Mouse (Mus musculus): ENCODE data around the gene Abhd2. TPM values are rescaled to one million over a fixed set of nuclear protein-coding genes. Genes with fewer than 3 reads are reported as not detected.

Gene Abhd2
- polyA plus RNA-seq, 1 experiment from 2014 or later: 4.2 TPM

DNA sequence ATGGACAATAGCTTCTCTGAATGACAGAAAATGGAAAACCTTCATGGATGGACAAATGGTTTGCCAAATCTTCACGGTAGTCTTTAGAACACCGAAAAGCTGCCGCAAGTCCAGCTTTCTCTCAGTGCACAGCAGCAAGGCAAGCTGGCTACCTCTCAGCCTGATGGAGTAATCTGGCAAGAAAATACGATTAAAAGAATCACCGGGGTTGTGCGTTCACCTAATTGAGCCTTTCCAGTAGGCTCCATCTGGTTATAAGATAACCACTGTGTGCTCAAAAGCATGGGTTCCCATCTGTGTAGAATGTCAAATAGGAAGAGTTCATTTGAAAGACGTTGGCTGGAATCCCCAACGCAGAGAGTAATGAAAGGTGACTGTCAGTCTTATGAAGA is 11.9 kb downstream of the Abhd2 start:
- H3K9ac ChIP-seq (ENCODE audit: low read length): no peak overlapping the region
- no peak overlapping the region for H3K4me3 ChIP-seq (ENCODE audit: control insufficient read depth in 1 of 2, insufficient read depth in 1 of 2, low read depth in 1 of 2, low read length in 2 of 2)
- no peak overlapping the region for H3K4me2 ChIP-seq (ENCODE audit: low read length)
- 88% methylated on average over 8 of the region's 8 CpGs for WGBS
- no peak overlapping the region for H3K27ac ChIP-seq (replicated peaks in 1 of 2; ENCODE audit: control insufficient read depth in 1 of 2, insufficient read depth in 1 of 2, low read depth in 2 of 2, low read length in 2 of 2)
- ATAC-seq (ENCODE audit: insufficient number of reproducible peaks, insufficient read depth, low FRiP score, low read depth): no peak
- H3K9me3 ChIP-seq (ENCODE audit: control insufficient read depth, low read length): no peaks in the 10 kb centered on the region
- no peaks in the 10 kb centered on the region for H3K36me3 ChIP-seq (ENCODE audit: control insufficient read depth, insufficient read depth, low read length)
- H3K4me1 ChIP-seq (ENCODE audit: control insufficient read depth in 2 of 2, insufficient read depth in 2 of 2, low read length in 2 of 2): peaks cover 24 to 36% of the 10 kb centered on the region in 2 experiments
- H3K27me3 ChIP-seq (ENCODE audit: control insufficient read depth, insufficient read depth, low read length): no peaks in the 10 kb centered on the region

DNA sequence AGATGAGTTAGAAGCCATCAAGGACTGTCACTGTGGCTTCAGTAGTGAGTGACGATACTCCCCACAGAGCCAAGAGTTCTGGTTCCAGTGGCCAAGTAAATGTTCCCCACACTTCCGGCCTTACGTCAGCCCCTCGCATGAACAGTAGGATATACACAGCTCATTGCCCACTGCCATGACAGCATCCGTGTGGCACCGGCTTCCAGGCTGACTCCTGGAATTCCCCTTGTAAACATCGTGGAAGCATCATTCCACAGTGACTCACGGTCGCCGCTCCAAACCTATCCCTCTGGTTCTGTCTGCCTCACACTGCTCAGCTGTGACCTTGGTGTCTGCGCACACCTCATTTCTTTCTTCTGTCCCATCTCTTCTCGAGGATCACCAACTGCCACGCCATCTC is 12.4 kb downstream of the Abhd2 start:
- Histone ChIP-seq H3K27ac (replicated peaks in 1 of 2; ENCODE audit: control insufficient read depth in 1 of 2, insufficient read depth in 1 of 2, low read depth in 2 of 2, low read length in 2 of 2) (no peak overlapping the region), H3K36me3 (ENCODE audit: control insufficient read depth, insufficient read depth, low read length) (no peaks in the 10 kb centered on the region), H3K9ac (ENCODE audit: low read length) (no peak overlapping the region), H3K4me1 (ENCODE audit: control insufficient read depth in 2 of 2, insufficient read depth in 2 of 2, low read length in 2 of 2) (peaks cover 24 to 35% of the 10 kb centered on the region in 2 experiments), H3K27me3 (ENCODE audit: control insufficient read depth, insufficient read depth, low read length) (no peaks in the 10 kb centered on the region), H3K4me3 (ENCODE audit: control insufficient read depth in 1 of 2, insufficient read depth in 1 of 2, low read depth in 1 of 2, low read length in 2 of 2) (no peak overlapping the region), H3K9me3 (ENCODE audit: control insufficient read depth, low read length) (no peaks in the 10 kb centered on the region), H3K4me2 (ENCODE audit: low read length) (no peak overlapping the region)
- WGBS: 86% methylated on average over 13 of the region's 13 CpGs
- ATAC-seq (ENCODE audit: insufficient number of reproducible peaks, insufficient read depth, low FRiP score, low read depth): no peak

DNA sequence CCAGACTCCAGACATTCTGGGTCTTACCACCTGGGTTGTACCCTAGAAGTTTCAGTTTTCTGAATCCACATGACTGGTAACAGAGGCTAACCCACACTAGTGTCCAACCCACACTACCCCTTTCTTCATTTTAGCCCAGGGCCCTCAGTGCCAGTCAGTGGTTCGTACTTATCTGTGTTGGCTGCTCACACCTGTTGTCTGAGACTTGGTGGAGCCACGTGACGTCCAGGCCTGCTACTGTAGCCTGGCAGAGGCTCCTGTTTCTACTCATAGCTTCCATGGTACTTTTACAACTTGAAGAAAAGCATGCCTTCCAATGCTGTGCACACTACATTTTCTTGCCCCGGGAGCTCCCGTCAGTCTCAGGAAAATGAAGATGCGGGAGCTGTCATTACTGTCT is 14.2 kb downstream of the Abhd2 start:
- 67% methylated on average over 6 of the region's 6 CpGs for WGBS
- no peak for ATAC-seq (ENCODE audit: insufficient number of reproducible peaks, insufficient read depth, low FRiP score, low read depth)
- H3K27ac ChIP-seq (replicated peaks in 1 of 2; ENCODE audit: control insufficient read depth in 1 of 2, insufficient read depth in 1 of 2, low read depth in 2 of 2, low read length in 2 of 2): no peak overlapping the region
- H3K4me1 ChIP-seq (ENCODE audit: control insufficient read depth in 2 of 2, insufficient read depth in 2 of 2, low read length in 2 of 2): peaks cover 24 to 34% of the 10 kb centered on the region in 2 experiments
- H3K36me3 ChIP-seq (ENCODE audit: control insufficient read depth, insufficient read depth, low read length): no peaks in the 10 kb centered on the region
- no peaks in the 10 kb centered on the region for H3K27me3 ChIP-seq (ENCODE audit: control insufficient read depth, insufficient read depth, low read length)
- H3K4me2 ChIP-seq (ENCODE audit: low read length): no peak overlapping the region
- no peak overlapping the region for H3K4me3 ChIP-seq (ENCODE audit: control insufficient read depth in 1 of 2, insufficient read depth in 1 of 2, low read depth in 1 of 2, low read length in 2 of 2)
- no peaks in the 10 kb centered on the region for H3K9me3 ChIP-seq (ENCODE audit: control insufficient read depth, low read length)
- H3K9ac ChIP-seq (ENCODE audit: low read length): no peak overlapping the region

DNA sequence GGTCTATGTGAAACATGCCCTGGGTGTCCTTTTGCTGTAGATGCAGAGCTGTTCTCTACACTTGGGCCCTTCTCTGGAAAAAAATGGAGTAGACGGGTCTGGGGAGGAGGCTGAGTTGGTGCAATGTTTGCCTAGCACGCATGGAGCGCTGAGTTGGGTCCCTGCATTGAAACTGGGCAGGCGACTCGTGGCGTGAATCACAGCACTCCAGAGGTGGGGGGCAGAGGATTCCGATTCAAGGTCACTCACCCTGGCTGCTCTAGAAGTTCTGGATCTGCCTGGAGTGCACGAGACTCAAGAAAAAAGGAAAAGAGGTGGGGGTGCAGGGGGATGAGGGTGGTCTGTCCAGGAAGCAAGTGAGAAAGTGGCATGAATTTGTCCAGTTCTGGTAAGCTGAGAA is 14.9 kb downstream of the Abhd2 start:
- no peak for ATAC-seq (ENCODE audit: insufficient number of reproducible peaks, insufficient read depth, low FRiP score, low read depth)

DNA sequence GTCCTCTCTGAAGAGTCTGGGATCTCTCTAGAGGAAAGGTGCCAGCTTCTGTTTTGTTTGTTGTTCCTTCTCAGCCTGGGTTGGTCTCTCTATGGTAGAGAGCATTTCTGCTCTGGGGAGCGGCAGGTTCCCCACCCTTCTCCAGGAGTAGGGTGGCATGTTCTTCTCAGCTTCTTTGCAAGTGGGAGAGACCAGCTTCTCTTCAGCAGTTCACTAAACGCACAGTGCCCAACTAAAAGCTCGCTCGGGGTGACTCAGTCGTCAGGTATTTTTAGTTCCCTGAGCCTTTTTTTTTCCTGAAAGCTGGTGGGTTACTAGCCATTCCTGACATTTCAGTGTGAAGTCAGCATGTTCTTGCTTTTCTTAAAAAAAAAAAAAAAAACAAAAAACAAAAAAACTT is 15.4 kb downstream of the Abhd2 start:
- Histone ChIP-seq H3K9ac (ENCODE audit: low read length) (no peak overlapping the region), H3K4me1 (ENCODE audit: control insufficient read depth in 2 of 2, insufficient read depth in 2 of 2, low read length in 2 of 2) (peaks cover 14 to 22% of the 10 kb centered on the region in 2 experiments), H3K9me3 (ENCODE audit: control insufficient read depth, low read length) (no peaks in the 10 kb centered on the region), H3K27ac (replicated peaks in 1 of 2; ENCODE audit: control insufficient read depth in 1 of 2, insufficient read depth in 1 of 2, low read depth in 2 of 2, low read length in 2 of 2) (no peak overlapping the region), H3K36me3 (ENCODE audit: control insufficient read depth, insufficient read depth, low read length) (no peaks in the 10 kb centered on the region), H3K27me3 (ENCODE audit: control insufficient read depth, insufficient read depth, low read length) (no peaks in the 10 kb centered on the region), H3K4me2 (ENCODE audit: low read length) (no peak overlapping the region), H3K4me3 (ENCODE audit: control insufficient read depth in 1 of 2, insufficient read depth in 1 of 2, low read depth in 1 of 2, low read length in 2 of 2) (no peak overlapping the region)
- 67% methylated on average over 5 of the region's 5 CpGs for WGBS
- ATAC-seq (ENCODE audit: insufficient number of reproducible peaks, insufficient read depth, low FRiP score, low read depth): no peak

More for the DNA sequence above, 14.9 kb downstream of the Abhd2 start:
- Histone ChIP-seq H3K9ac (ENCODE audit: low read length) (no peak overlapping the region), H3K9me3 (ENCODE audit: control insufficient read depth, low read length) (no peaks in the 10 kb centered on the region), H3K4me2 (ENCODE audit: low read length) (no peak overlapping the region), H3K27me3 (ENCODE audit: control insufficient read depth, insufficient read depth, low read length) (no peaks in the 10 kb centered on the region), H3K36me3 (ENCODE audit: control insufficient read depth, insufficient read depth, low read length) (no peaks in the 10 kb centered on the region), H3K4me3 (ENCODE audit: control insufficient read depth in 1 of 2, insufficient read depth in 1 of 2, low read depth in 1 of 2, low read length in 2 of 2) (no peak overlapping the region), H3K27ac (replicated peaks in 1 of 2; ENCODE audit: control insufficient read depth in 1 of 2, insufficient read depth in 1 of 2, low read depth in 2 of 2, low read length in 2 of 2) (no peak overlapping the region), H3K4me1 (ENCODE audit: control insufficient read depth in 2 of 2, insufficient read depth in 2 of 2, low read length in 2 of 2) (peaks cover 19 to 27% of the 10 kb centered on the region in 2 experiments)
- 80% methylated on average over 8 of the region's 8 CpGs for WGBS

DNA sequence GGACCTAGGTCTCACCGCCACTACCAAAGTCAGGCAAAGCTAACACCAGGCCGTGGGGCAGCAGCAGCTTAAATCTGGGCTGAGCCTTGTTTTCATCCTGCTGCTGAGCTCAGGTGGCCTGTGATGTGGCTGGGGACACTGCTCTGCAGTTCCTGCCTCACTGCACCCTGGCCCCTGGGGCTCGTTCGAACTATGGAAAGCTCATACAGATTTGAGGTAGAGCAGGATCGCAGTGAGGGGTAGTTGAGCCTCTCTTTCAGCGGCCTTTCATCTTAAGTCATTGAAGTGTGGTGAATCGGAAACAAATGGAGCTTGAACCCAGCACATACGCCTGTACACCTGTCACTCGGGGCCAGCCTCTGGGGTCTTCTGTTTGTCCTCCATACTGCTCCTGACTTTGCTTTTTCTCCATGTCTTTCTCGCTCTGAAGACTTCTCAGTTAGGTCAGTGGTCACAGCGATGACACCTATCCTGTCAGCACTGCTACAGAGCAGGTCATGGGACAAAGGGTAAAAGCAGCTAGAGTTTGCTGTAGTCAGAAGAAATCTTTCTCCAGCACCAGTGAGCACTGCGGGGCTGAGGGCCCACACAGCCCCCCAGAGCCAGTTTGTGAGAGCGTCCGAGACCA is 20.7 kb downstream of the Abhd2 start:
- Histone ChIP-seq H3K4me1 (ENCODE audit: control insufficient read depth in 2 of 2, insufficient read depth in 2 of 2, low read length in 2 of 2) (no peaks in the 10 kb centered on the region), H3K36me3 (ENCODE audit: control insufficient read depth, insufficient read depth, low read length) (peaks cover 19% of the 10 kb centered on the region), H3K27ac (replicated peaks in 1 of 2; ENCODE audit: control insufficient read depth in 1 of 2, insufficient read depth in 1 of 2, low read depth in 2 of 2, low read length in 2 of 2) (no peak overlapping the region), H3K4me2 (ENCODE audit: low read length) (no peak overlapping the region), H3K27me3 (ENCODE audit: control insufficient read depth, insufficient read depth, low read length) (no peaks in the 10 kb centered on the region), H3K9ac (ENCODE audit: low read length) (no peak overlapping the region), H3K9me3 (ENCODE audit: control insufficient read depth, low read length) (no peaks in the 10 kb centered on the region), H3K4me3 (ENCODE audit: control insufficient read depth in 1 of 2, insufficient read depth in 1 of 2, low read depth in 1 of 2, low read length in 2 of 2) (no peak overlapping the region)
- 85% methylated on average over 14 of the region's 14 CpGs for WGBS
- ATAC-seq (ENCODE audit: insufficient number of reproducible peaks, insufficient read depth, low FRiP score, low read depth): no peak

DNA sequence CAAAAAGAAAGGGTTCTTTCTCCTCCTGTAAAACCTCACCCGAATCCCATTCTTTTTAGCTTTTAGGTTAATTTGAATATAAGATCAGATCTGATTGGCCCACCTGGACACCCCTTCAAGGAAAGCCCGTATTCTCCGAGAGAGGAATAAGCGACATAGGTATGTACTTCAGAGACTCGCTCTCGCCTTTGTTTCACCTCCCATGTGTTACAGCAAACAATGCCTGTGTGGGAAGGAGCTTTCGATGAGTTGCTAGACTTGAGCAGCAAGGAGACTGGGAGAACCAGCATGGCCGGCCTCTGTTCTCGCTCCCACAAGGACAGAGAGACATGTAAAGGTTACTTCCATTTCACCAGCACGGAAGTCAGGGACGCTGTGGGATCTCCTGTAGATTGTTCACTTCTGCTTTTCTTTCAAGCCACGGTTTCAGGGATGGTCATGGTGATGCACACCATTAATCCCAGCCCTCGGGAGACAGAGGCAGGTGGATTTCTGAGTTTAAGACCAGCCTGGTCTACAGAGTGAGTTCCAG is 21.5 kb downstream of the Abhd2 start:
- no peaks in the 10 kb centered on the region for H3K27me3 ChIP-seq (ENCODE audit: control insufficient read depth, insufficient read depth, low read length)
- H3K9ac ChIP-seq (ENCODE audit: low read length): no peak overlapping the region
- no peaks in the 10 kb centered on the region for H3K9me3 ChIP-seq (ENCODE audit: control insufficient read depth, low read length)
- peaks cover 19% of the 10 kb centered on the region for H3K36me3 ChIP-seq (ENCODE audit: control insufficient read depth, insufficient read depth, low read length)
- no peak for ATAC-seq (ENCODE audit: insufficient number of reproducible peaks, insufficient read depth, low FRiP score, low read depth)
- H3K4me2 ChIP-seq (ENCODE audit: low read length): no peak overlapping the region
- 91% methylated on average over 13 of the region's 13 CpGs for WGBS
- no peak overlapping the region for H3K4me3 ChIP-seq (ENCODE audit: control insufficient read depth in 1 of 2, insufficient read depth in 1 of 2, low read depth in 1 of 2, low read length in 2 of 2)
- peaks cover 0 to under 1% of the 10 kb centered on the region in 2 experiments; a peak in 2 of 4 replicates for H3K4me1 ChIP-seq (ENCODE audit: control insufficient read depth in 2 of 2, insufficient read depth in 2 of 2, low read length in 2 of 2)
- no peak overlapping the region for H3K27ac ChIP-seq (replicated peaks in 1 of 2; ENCODE audit: control insufficient read depth in 1 of 2, insufficient read depth in 1 of 2, low read depth in 2 of 2, low read length in 2 of 2)

Measured in heart, embryonic 14.5 days (tissue).